Mouse (Mus musculus): ENCODE measurements around the gene Abi3. TPM values are rescaled to one million over a fixed set of nuclear protein-coding genes. Genes with fewer than 3 reads are reported as not detected.

Abi3 gene
- total and polyA plus RNA-seq, 3 experiments = 7.9 to 23.2 (median 11.4) TPM

- H3K79me2 ChIP-seq (replicated peaks; ENCODE audit: control insufficient read depth, insufficient read depth, low read length) = no peaks in the 10 kb centered on the region
- 8% methylated on average over 3 of the region's 3 CpGs for WGBS
- no peaks in the 10 kb centered on the region for H3K36me3 ChIP-seq (ENCODE audit: control insufficient read depth, insufficient read depth, low read length)
- intact Hi-C loops (cut with DNase I) = loop anchor here (1.0 to 2.0 kb wide), 2 partner anchors 26 to 57 kb away; no protein-coding TSS in a partner anchor
- H3K4me1 ChIP-seq (ENCODE audit: control insufficient read depth, insufficient read depth, low read length) = peaks cover 16% of the 10 kb centered on the region
- no peak overlapping the region for H3K4me3 ChIP-seq
- TF ChIP-seq CTCF (IDR thresholded peaks at IDR 0.05) = peak; percentile 92; the same call in 1 of the 2 replicates
- no peak for TF ChIP-seq POLR2A (IDR thresholded peaks at IDR 0.05; ENCODE audit: insufficient read depth, low read depth, low read length)
- peak; percentile 84 for TF ChIP-seq EP300 (IDR thresholded peaks at IDR 0.05; ENCODE audit: insufficient read depth, low read depth, low read length)
- no peak overlapping the region; the same call in 1 of the 2 replicates for H3K9ac ChIP-seq (ENCODE audit: low read depth, low read length)
- peak; percentile 68 to 76 for DNase-seq
- no peaks in the 10 kb centered on the region for H3K27me3 ChIP-seq (ENCODE audit: control insufficient read depth, insufficient read depth, low read length)
- H3K27ac ChIP-seq = peak overlapping the region; percentile 75
Observed at GRCm38 (mm10) chr11:95827464-95828085, 14.7 kb downstream of the Abi3 start.

GRCm38 (mm10) chr11:95827168-95827447, 15.2 kb downstream of the Abi3 start:
- Histone ChIP-seq H3K36me3 (ENCODE audit: control insufficient read depth, insufficient read depth, low read length) (no peaks in the 10 kb centered on the region), H3K4me3 (no peak overlapping the region), H3K27me3 (ENCODE audit: control insufficient read depth, insufficient read depth, low read length) (no peaks in the 10 kb centered on the region), H3K4me1 (ENCODE audit: control insufficient read depth, insufficient read depth, low read length) (peaks cover 16% of the 10 kb centered on the region), H3K27ac (peak overlapping the region; percentile 75), H3K79me2 (replicated peaks; ENCODE audit: control insufficient read depth, insufficient read depth, low read length) (no peaks in the 10 kb centered on the region), H3K9ac (ENCODE audit: low read depth, low read length) (peak overlapping the region; percentile 3; the same call in 1 of the 2 replicates)
- 16% methylated on average over 3 of the region's 3 CpGs for WGBS
- intact Hi-C loops (cut with DNase I) = loop anchor here (1.0 kb wide), 1 partner anchor 26 kb away; no protein-coding TSS in a partner anchor
- DNase-seq = no peak
- TF ChIP-seq CTCF (IDR thresholded peaks at IDR 0.05) (no peak), POLR2A (IDR thresholded peaks at IDR 0.05; ENCODE audit: insufficient read depth, low read depth, low read length) (no peak), EP300 (IDR thresholded peaks at IDR 0.05; ENCODE audit: insufficient read depth, low read depth, low read length) (no peak)

- peaks cover 16% of the 10 kb centered on the region for H3K4me1 ChIP-seq (ENCODE audit: control insufficient read depth, insufficient read depth, low read length)
- peak overlapping the region; percentile 75 for H3K27ac ChIP-seq
- H3K4me3 ChIP-seq = no peak overlapping the region
- no peaks in the 10 kb centered on the region for H3K27me3 ChIP-seq (ENCODE audit: control insufficient read depth, insufficient read depth, low read length)
- no peaks in the 10 kb centered on the region for H3K79me2 ChIP-seq (replicated peaks; ENCODE audit: control insufficient read depth, insufficient read depth, low read length)
- intact Hi-C loops (cut with DNase I) = loop anchor here (1.0 kb wide), 1 partner anchor 27 kb away; no protein-coding TSS in a partner anchor
- 36% methylated on average over 6 of the region's 6 CpGs for WGBS
- peak overlapping the region; percentile 3; the same call in 1 of the 2 replicates for H3K9ac ChIP-seq (ENCODE audit: low read depth, low read length)
- no peak for DNase-seq
- no peak for TF ChIP-seq CTCF (IDR thresholded peaks at IDR 0.05)
- no peak for TF ChIP-seq EP300 (IDR thresholded peaks at IDR 0.05; ENCODE audit: insufficient read depth, low read depth, low read length)
- no peak for TF ChIP-seq POLR2A (IDR thresholded peaks at IDR 0.05; ENCODE audit: insufficient read depth, low read depth, low read length)
- H3K36me3 ChIP-seq (ENCODE audit: control insufficient read depth, insufficient read depth, low read length) = no peaks in the 10 kb centered on the region
Observed at GRCm38 (mm10) chr11:95826317-95827167, 15.7 kb downstream of the Abi3 start.

- peak overlapping the region; percentile 97 for H3K27ac ChIP-seq
- TF ChIP-seq CTCF (IDR thresholded peaks at IDR 0.05) (no peak), EP300 (IDR thresholded peaks at IDR 0.05; ENCODE audit: insufficient read depth, low read depth, low read length) (no peak), POLR2A (IDR thresholded peaks at IDR 0.05; ENCODE audit: insufficient read depth, low read depth, low read length) (no peak)
- H3K4me1 ChIP-seq (ENCODE audit: control insufficient read depth, insufficient read depth, low read length) = peaks cover 12% of the 10 kb centered on the region
- no peaks in the 10 kb centered on the region for H3K27me3 ChIP-seq (ENCODE audit: control insufficient read depth, insufficient read depth, low read length)
- WGBS = 8% methylated on average over 3 of the region's 3 CpGs
- H3K9ac ChIP-seq (ENCODE audit: low read depth, low read length) = peak overlapping the region; percentile 79
- H3K36me3 ChIP-seq (ENCODE audit: control insufficient read depth, insufficient read depth, low read length) = no peaks in the 10 kb centered on the region
- intact Hi-C loops (cut with DNase I) = loop anchor here (2.0 kb wide), 1 partner anchor 29 kb away; no protein-coding TSS in a partner anchor
- H3K4me3 ChIP-seq = peak overlapping the region; percentile 81
- DNase-seq = no peak
- no peaks in the 10 kb centered on the region for H3K79me2 ChIP-seq (replicated peaks; ENCODE audit: control insufficient read depth, insufficient read depth, low read length)
Observed at GRCm38 (mm10) chr11:95825625-95826024, 16.7 kb downstream of the Abi3 start.

- Histone ChIP-seq H3K9ac (ENCODE audit: low read depth, low read length) (peak overlapping the region; percentile 79), H3K27me3 (ENCODE audit: control insufficient read depth, insufficient read depth, low read length) (no peaks in the 10 kb centered on the region), H3K36me3 (ENCODE audit: control insufficient read depth, insufficient read depth, low read length) (no peaks in the 10 kb centered on the region), H3K4me1 (ENCODE audit: control insufficient read depth, insufficient read depth, low read length) (peaks cover 9% of the 10 kb centered on the region), H3K27ac (peak overlapping the region; percentile 97), H3K79me2 (replicated peaks; ENCODE audit: control insufficient read depth, insufficient read depth, low read length) (no peaks in the 10 kb centered on the region), H3K4me3 (peak overlapping the region; percentile 81)
- intact Hi-C loops (cut with DNase I) = loop anchor here (2.0 to 5.0 kb wide), 2 partner anchors 28 to 138 kb away; no protein-coding TSS in a partner anchor
- peak; percentile 83 to 87 for DNase-seq
- 2% methylated on average over 11 of the region's 11 CpGs for WGBS
- TF ChIP-seq POLR2A (IDR thresholded peaks at IDR 0.05; ENCODE audit: insufficient read depth, low read depth, low read length) = peak; percentile 61; the same call in 1 of the 2 replicates
- no peak for TF ChIP-seq CTCF (IDR thresholded peaks at IDR 0.05)
- 0 out of 2 replicates have a peak, but pooled peaks have one; percentile 27 for TF ChIP-seq EP300 (IDR thresholded peaks at IDR 0.05; ENCODE audit: insufficient read depth, low read depth, low read length)
Observed at GRCm38 (mm10) chr11:95824877-95825243, 17.4 kb downstream of the Abi3 start.

Data from heart, adult 2 months (tissue).